Mouse (Mus musculus) heart, embryonic 13.5 days (tissue): ENCODE results near the gene Aldh1b1. TPM values are rescaled to one million over a fixed set of nuclear protein-coding genes. Genes with fewer than 3 reads are reported as not detected.
A peak's percentile ranks its signal among the peaks of the same experiment; 100 is the strongest.

Experiments used
- ATAC-seq: fragments of 200-750 bp; cut with Nextera tagmentation; 2 replicates; pipeline ENCODE4 v1.8.0; 2017; ENCODE audit warnings: moderate TSS enrichment; ENCODE audit not compliant: insufficient number of reproducible peaks, low FRiP score, low TSS enrichment; ENCODE audit errors: extremely low read depth
- H3K27ac ChIP-seq: fragments of 300-500 bp; sonication (generic); replicated peaks from 2 replicates; pipeline ENCODE4 v1.5.1; 2015; ENCODE audit warnings: moderate library complexity, mild to moderate bottlenecking, inconsistent platforms
- H3K27me3 ChIP-seq: fragments of 300-500 bp; sonication (generic); replicated peaks from 2 replicates; pipeline ENCODE4 v1.6.1; 2015; ENCODE audit warnings: mild to moderate bottlenecking, inconsistent platforms
- H3K36me3 ChIP-seq: fragments of 300-500 bp; sonication (generic); 2 replicates; pipeline ENCODE4 v1.6.1; 2015; ENCODE audit warnings: mild to moderate bottlenecking, inconsistent platforms
- H3K4me1 ChIP-seq: fragments of 300-500 bp; sonication (generic); 2 replicates; pipeline ENCODE4 v1.6.1; 2015; ENCODE audit warnings: inconsistent platforms
- H3K4me2 ChIP-seq: fragments of 300-500 bp; sonication (generic); 2 replicates; pipeline ENCODE4 v1.6.1; 2015; ENCODE audit warnings: inconsistent platforms, mild to moderate bottlenecking, moderate library complexity
- H3K4me3 ChIP-seq: fragments of 300-500 bp; sonication (generic); 2 replicates; pipeline ENCODE4 v1.5.1; 2015; ENCODE audit warnings: moderate library complexity, mild to moderate bottlenecking, inconsistent platforms
- H3K9ac ChIP-seq: fragments of 300-500 bp; sonication (generic); 2 replicates; pipeline ENCODE4 v1.6.1; 2015; ENCODE audit warnings: inconsistent platforms, mild to moderate bottlenecking, moderate library complexity
- H3K9me3 ChIP-seq: fragments of 300-500 bp; sonication (generic); 2 replicates; pipeline ENCODE4 v1.6.1; 2016; ENCODE audit warnings: inconsistent platforms
- WGBS: fragments of 180-500 bp; shearing (Covaris S2); methylation state at CpG from one replicate; pipeline ENCODE4 v1.1.7; 2015; ENCODE audit warnings: mixed read lengths; 5-methylcytosine and 5-hydroxymethylcytosine counted together
- polyA plus RNA-seq: library from polyadenylated mRNA; unstranded; fragments of >200 nt; fragmentation: Nextera tagmentation; extraction: Ambion mirVana; gene quantifications from 2 replicates; pipeline ENCODE4 v1.2.1, GENCODE M21; 2015

Aldh1b1 gene
- polyA plus RNA-seq, 1 experiment from 2014 or later = 121 TPM

DNA sequence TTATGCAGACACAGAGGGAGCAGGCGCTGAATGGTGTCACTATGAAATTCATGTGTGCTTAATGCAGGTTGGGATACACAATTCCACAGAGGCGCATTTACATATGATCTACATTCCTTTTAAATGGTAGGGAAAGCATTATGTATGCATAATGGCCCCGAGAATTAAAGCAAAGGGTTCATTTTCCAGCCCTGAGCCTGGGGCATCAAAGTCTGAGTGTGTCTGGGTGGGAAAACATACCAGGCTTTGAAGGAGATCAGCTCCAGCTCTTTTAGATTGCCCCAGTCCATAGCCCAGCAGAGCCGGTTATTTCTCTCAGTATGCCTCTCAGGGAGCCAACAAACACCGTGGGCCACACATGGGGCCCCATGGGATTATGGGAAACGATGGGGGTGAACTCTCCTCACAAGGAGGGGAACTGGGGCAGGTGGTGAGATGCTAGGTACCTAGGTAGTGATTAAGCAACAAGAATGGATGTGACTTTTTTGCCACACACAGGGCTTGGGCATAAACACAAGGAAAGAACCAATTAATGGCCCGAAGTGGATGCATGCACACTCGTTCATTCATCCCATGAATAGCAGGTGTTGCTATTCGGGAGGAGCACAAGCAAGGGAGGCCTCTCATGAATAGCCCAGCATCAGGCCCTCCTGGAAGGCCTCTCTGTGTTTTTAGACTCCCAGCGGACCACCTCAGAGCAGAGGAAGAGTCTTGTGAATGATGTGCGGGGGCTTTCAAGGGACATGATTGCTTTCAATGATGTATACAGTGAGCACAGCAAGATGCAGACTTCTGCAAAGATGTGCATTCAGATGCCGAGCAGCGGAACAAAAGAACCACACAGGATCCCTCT lies 31.3 kb downstream of the Aldh1b1 start:
- no peaks in the 10 kb centered on the region for H3K9me3 ChIP-seq
- H3K4me3 ChIP-seq = no peak overlapping the region
- H3K4me2 ChIP-seq = no peak overlapping the region
- no peak for ATAC-seq
- H3K27ac ChIP-seq = no peak overlapping the region
- H3K36me3 ChIP-seq = no peaks in the 10 kb centered on the region
- WGBS = 65% methylated on average over 13 of the region's 13 CpGs
- H3K4me1 ChIP-seq = peaks cover 20% of the 10 kb centered on the region
- H3K9ac ChIP-seq = no peak overlapping the region
- peaks cover 70% of the 10 kb centered on the region for H3K27me3 ChIP-seq

DNA sequence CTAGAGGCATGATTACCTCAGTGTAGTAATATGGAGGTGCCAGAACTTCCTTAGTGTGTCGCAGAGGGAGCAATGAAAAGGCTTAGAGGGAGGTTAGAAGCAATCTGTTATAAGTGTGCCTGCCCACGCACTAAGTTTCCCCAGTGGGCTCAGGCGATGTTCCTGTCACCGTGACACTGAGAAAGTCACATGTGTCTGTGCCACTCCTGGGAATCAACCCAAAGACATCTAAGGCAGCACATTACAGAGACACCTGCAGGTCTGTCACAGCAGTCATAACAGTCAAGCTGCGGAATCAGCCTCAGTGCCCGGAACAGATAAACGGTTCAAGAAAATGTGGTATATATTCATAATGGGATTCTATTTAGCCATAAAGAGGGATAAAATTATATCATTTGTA lies 33.2 kb downstream of the Aldh1b1 start:
- Histone ChIP-seq H3K9me3 (no peaks in the 10 kb centered on the region), H3K27me3 (peaks cover 51% of the 10 kb centered on the region), H3K36me3 (no peaks in the 10 kb centered on the region), H3K9ac (no peak overlapping the region), H3K27ac (no peak overlapping the region), H3K4me1 (peaks cover 5% of the 10 kb centered on the region), H3K4me3 (no peak overlapping the region), H3K4me2 (no peak overlapping the region)
- 83% methylated on average over 7 of the region's 7 CpGs for WGBS
- no peak for ATAC-seq

DNA sequence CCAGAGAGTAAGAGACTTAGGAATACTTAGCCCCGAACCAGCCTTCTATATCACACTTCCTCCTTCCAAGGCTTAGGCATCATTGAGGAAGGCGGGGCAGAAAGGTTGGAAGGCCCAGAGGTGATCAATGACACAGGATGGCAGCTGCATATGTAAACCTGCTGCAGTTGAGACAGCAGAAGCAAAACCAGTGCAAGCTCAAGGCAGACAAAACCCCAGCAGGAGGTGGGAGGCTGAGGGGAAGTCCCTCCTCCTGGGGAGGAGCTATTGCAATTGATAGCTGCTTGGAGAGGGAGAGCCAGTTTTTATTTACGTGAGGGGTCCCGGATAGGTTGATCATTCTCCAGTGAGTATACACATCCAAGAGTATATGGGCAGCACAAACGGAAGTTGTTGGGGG lies 34.6 kb downstream of the Aldh1b1 start:
- 54% methylated on average over 5 of the region's 5 CpGs for WGBS
- Histone ChIP-seq H3K4me3 (no peak overlapping the region), H3K9ac (no peak overlapping the region), H3K4me1 (peaks cover 4% of the 10 kb centered on the region; the same call in 1 of the 2 replicates), H3K36me3 (no peaks in the 10 kb centered on the region), H3K9me3 (no peaks in the 10 kb centered on the region), H3K4me2 (no peak overlapping the region), H3K27me3 (peaks cover 36% of the 10 kb centered on the region), H3K27ac (no peak overlapping the region)
- ATAC-seq = no peak

GRCm38 (mm10) chr4:45844355-45844754 lies 45.5 kb downstream of the Aldh1b1 start:
- no peak overlapping the region for H3K27ac ChIP-seq
- WGBS = 37% methylated on average over 14 of the region's 14 CpGs
- ATAC-seq = no peak
- no peaks in the 10 kb centered on the region for H3K36me3 ChIP-seq
- peaks cover 19% of the 10 kb centered on the region for H3K4me1 ChIP-seq
- H3K4me2 ChIP-seq = no peak overlapping the region
- no peak overlapping the region for H3K4me3 ChIP-seq
- H3K27me3 ChIP-seq = peaks cover 16% of the 10 kb centered on the region
- no peaks in the 10 kb centered on the region for H3K9me3 ChIP-seq
- H3K9ac ChIP-seq = no peak overlapping the region

GRCm38 (mm10) chr4:45846263-45846662 lies 47.4 kb downstream of the Aldh1b1 start:
- Histone ChIP-seq H3K36me3 (no peaks in the 10 kb centered on the region), H3K9me3 (no peaks in the 10 kb centered on the region), H3K27me3 (peaks cover 24% of the 10 kb centered on the region), H3K4me3 (no peak overlapping the region), H3K4me2 (no peak overlapping the region), H3K9ac (no peak overlapping the region), H3K4me1 (peaks cover 19% of the 10 kb centered on the region), H3K27ac (no peak overlapping the region)
- WGBS = 87% methylated on average over 2 of the region's 2 CpGs
- ATAC-seq = no peak

- Histone ChIP-seq H3K9me3 (no peaks in the 10 kb centered on the region), H3K27me3 (peaks cover 24% of the 10 kb centered on the region), H3K4me3 (no peak within 1 kb of the TSS), H3K4me1 (peaks cover 26% of the 10 kb centered on the region), H3K4me2 (no peak within 1 kb of the TSS), H3K27ac (no peak within 1 kb of the TSS), H3K36me3 (no peaks in the 10 kb centered on the region), H3K9ac (no peak within 1 kb of the TSS)
- WGBS = 63% methylated on average over 10 of the region's 10 CpGs
- no peak for ATAC-seq
These were observed 49.4 kb downstream of the Aldh1b1 start, which contains the start of gene Stra6l for GRCm38 (mm10) chr4:45848109-45848824. TSS of gene Stra6l (plus strand) at chr4:45848664.

- Histone ChIP-seq H3K4me3 (no peak overlapping the region), H3K9ac (no peak overlapping the region), H3K4me1 (peaks cover 30% of the 10 kb centered on the region), H3K4me2 (no peak overlapping the region), H3K9me3 (no peaks in the 10 kb centered on the region), H3K27me3 (peaks cover 24% of the 10 kb centered on the region), H3K27ac (no peak overlapping the region), H3K36me3 (no peaks in the 10 kb centered on the region)
- WGBS = 58% methylated on average over 10 of the region's 10 CpGs
- ATAC-seq = no peak
These were observed 50.0 kb downstream of the Aldh1b1 start for GRCm38 (mm10) chr4:45848825-45849156.

- no peaks in the 10 kb centered on the region for H3K9me3 ChIP-seq
- peaks cover 24% of the 10 kb centered on the region for H3K27me3 ChIP-seq
- no peak overlapping the region for H3K4me3 ChIP-seq
- no peaks in the 10 kb centered on the region for H3K36me3 ChIP-seq
- no peak for ATAC-seq
- no peak overlapping the region for H3K9ac ChIP-seq
- WGBS = 62% methylated on average over 1 of the region's 1 CpGs
- H3K4me1 ChIP-seq = peaks cover 36% of the 10 kb centered on the region
- H3K4me2 ChIP-seq = no peak overlapping the region
- H3K27ac ChIP-seq = no peak overlapping the region
These were observed 50.6 kb downstream of the Aldh1b1 start for GRCm38 (mm10) chr4:45849419-45849818.

DNA sequence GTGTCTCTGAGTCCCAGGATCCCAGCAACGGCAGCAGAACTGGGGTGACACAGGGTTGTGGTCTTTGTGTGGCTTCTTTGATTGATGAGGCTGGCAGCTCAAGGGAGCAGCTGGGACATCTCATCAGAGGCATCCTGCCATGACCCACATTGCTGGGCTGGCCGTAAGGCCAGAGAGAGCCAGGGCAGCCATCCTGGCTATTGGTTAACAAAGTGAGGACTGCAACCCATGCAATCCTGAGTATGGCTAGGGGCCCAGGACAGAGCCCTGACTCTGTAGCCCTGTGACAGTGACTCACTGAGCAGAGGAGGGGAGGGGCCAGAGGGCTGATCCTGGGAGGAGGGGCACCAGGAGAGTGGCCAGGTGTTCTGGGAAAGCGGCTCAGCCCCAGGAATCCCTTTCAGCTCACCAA lies 52.8 kb downstream of the Aldh1b1 start:
- H3K9ac ChIP-seq = no peak overlapping the region
- no peaks in the 10 kb centered on the region for H3K9me3 ChIP-seq
- H3K4me1 ChIP-seq = peaks cover 28% of the 10 kb centered on the region
- no peaks in the 10 kb centered on the region for H3K36me3 ChIP-seq
- H3K4me2 ChIP-seq = no peak overlapping the region
- no peak overlapping the region for H3K4me3 ChIP-seq
- H3K27ac ChIP-seq = no peak overlapping the region
- peaks cover 29% of the 10 kb centered on the region for H3K27me3 ChIP-seq
- ATAC-seq = no peak
- 47% methylated on average over 3 of the region's 3 CpGs for WGBS

DNA sequence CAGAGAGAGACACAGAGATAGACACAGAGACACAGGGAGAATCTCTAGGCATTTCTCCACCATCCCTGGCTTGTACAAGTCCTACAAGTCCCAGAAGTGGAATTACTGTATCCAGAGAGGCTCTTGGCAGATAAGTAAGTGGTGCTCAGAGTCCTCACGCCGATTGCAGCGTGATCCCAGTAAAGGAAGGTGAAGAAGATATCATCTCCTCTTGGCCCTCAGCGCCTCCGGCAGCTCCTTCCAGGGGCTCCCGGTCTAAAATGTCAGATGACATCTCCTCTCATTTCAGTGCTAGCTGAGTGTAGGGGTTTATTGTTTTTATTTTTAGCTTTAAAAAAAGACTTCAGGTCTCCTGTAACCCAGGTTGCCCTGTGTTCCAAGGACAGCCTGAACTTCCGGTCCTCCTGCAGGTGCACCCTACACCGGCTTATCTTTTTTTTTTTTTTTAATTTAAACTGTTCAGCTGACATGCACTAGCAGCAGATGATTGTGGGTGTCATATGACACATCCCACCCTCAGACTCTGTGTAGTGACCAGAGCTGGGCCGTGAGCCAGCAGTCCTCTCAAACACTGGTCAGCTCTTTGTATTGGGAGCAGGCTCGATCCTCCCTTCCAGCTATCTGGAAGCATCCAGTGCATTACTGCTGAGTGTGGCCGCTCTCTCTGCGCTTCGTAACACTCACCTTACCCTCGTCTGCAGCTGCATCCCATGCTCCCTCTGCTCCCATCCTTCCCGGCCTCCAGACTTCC lies 54.8 kb downstream of the Aldh1b1 start:
- Histone ChIP-seq H3K27ac (no peak overlapping the region), H3K9me3 (no peaks in the 10 kb centered on the region), H3K4me3 (no peak overlapping the region), H3K9ac (peak overlapping the region; percentile 33), H3K27me3 (peaks cover 20% of the 10 kb centered on the region), H3K36me3 (no peaks in the 10 kb centered on the region), H3K4me2 (0 out of 2 replicates have a peak overlapping the region, but pooled peaks have one; percentile 2), H3K4me1 (peaks cover 24% of the 10 kb centered on the region)
- no peak; the same call in 1 of the 2 replicates for ATAC-seq
- 36% methylated on average over 15 of the region's 15 CpGs for WGBS
